Mouse (Mus musculus): ENCODE measurements around the gene Scnn1g. TPM values are rescaled to one million over a fixed set of nuclear protein-coding genes. Genes with fewer than 3 reads are reported as not detected.

The Scnn1g gene
- total and polyA plus RNA-seq, 2 experiments from 2014 or later: 0.15 to 0.26 TPM

GRCm38 (mm10) chr7:121803011-121803410, 68.7 kb downstream of the Scnn1g start:
- Histone ChIP-seq H3K9me3 (ENCODE audit: low read length) (no peaks in the 10 kb centered on the region), H3K4me1 (ENCODE audit: insufficient read depth, low read length) (no peaks in the 10 kb centered on the region), H3K27me3 (ENCODE audit: insufficient read depth, low read length) (no peaks in the 10 kb centered on the region), H3K4me2 (ENCODE audit: low read depth, low read length) (no peak overlapping the region), H3K4me3 (ENCODE audit: low read length) (no peak overlapping the region), H3K27ac (no peak overlapping the region), H3K36me3 (ENCODE audit: insufficient read depth, low read length) (no peaks in the 10 kb centered on the region), H3K9ac (replicated peaks; ENCODE audit: low read length) (no peak overlapping the region)
- ATAC-seq (no peak), DNase-seq (ENCODE audit: low spot score) (no peak)
- 88% methylated on average over 4 of the region's 4 CpGs for WGBS
- no peak for TF ChIP-seq CTCF (IDR thresholded peaks at IDR 0.05; ENCODE audit: low read depth)

GRCm38 (mm10) chr7:121805811-121806496, 71.7 kb downstream of the Scnn1g start:
- ATAC-seq (no peak), DNase-seq (ENCODE audit: low spot score) (no peak)
- Histone ChIP-seq H3K36me3 (ENCODE audit: insufficient read depth, low read length) (no peaks in the 10 kb centered on the region), H3K4me2 (ENCODE audit: low read depth, low read length) (no peak overlapping the region), H3K27ac (no peak overlapping the region), H3K27me3 (ENCODE audit: insufficient read depth, low read length) (no peaks in the 10 kb centered on the region), H3K4me1 (ENCODE audit: insufficient read depth, low read length) (no peaks in the 10 kb centered on the region), H3K4me3 (ENCODE audit: low read length) (no peak overlapping the region), H3K9me3 (ENCODE audit: low read length) (no peaks in the 10 kb centered on the region), H3K9ac (replicated peaks; ENCODE audit: low read length) (no peak overlapping the region)
- no peak for TF ChIP-seq CTCF (IDR thresholded peaks at IDR 0.05; ENCODE audit: low read depth)
- WGBS: 80% methylated on average over 3 of the region's 3 CpGs

- Histone ChIP-seq H3K27ac (no peak overlapping the region), H3K4me1 (ENCODE audit: insufficient read depth, low read length) (no peaks in the 10 kb centered on the region), H3K9ac (replicated peaks; ENCODE audit: low read length) (no peak overlapping the region), H3K9me3 (ENCODE audit: low read length) (no peaks in the 10 kb centered on the region), H3K36me3 (ENCODE audit: insufficient read depth, low read length) (no peaks in the 10 kb centered on the region), H3K4me2 (ENCODE audit: low read depth, low read length) (no peak overlapping the region), H3K4me3 (ENCODE audit: low read length) (no peak overlapping the region), H3K27me3 (ENCODE audit: insufficient read depth, low read length) (no peaks in the 10 kb centered on the region)
- no peak for TF ChIP-seq CTCF (IDR thresholded peaks at IDR 0.05; ENCODE audit: low read depth)
- 80% methylated on average over 15 of the region's 15 CpGs for WGBS
- DNase-seq (ENCODE audit: low spot score): no peak
- ATAC-seq: no peak
Measured at GRCm38 (mm10) chr7:121807726-121808580, 73.7 kb downstream of the Scnn1g start.

Other genes with a start within 250 kb of the Scnn1g start
- 23.8 and 26.2 TPM in 2 replicates for gene Usp31, start 27.2 kb upstream of the Scnn1g start, total RNA-seq (2014; rRNA removed)
- gene Usp31, start 27.2 kb upstream of the Scnn1g start, polyA plus RNA-seq (2015; fragmentation: Nextera tagmentation; extraction: Ambion mirVana): 1.9 and 2.1 TPM in 2 replicates
- gene Scnn1b, start 130.6 kb downstream of the Scnn1g start, total RNA-seq (2014; rRNA removed): 0.07 and 0.16 TPM in 2 replicates
- 0.25 and 0.29 TPM in 2 replicates for gene Scnn1b, start 130.6 kb downstream of the Scnn1g start, polyA plus RNA-seq (2015; fragmentation: Nextera tagmentation; extraction: Ambion mirVana)
- gene Cog7, start 247.2 kb downstream of the Scnn1g start, total RNA-seq (2014; rRNA removed): 38.1 and 39.0 TPM in 2 replicates
- gene Cog7, start 247.2 kb downstream of the Scnn1g start, polyA plus RNA-seq (2015; fragmentation: Nextera tagmentation; extraction: Ambion mirVana): 32.2 and 34.2 TPM in 2 replicates